Mouse (Mus musculus) layer of hippocampus, postnatal 25 days (tissue): ENCODE measurements around the gene Ccdc170. TPM values are rescaled to one million over a fixed set of nuclear protein-coding genes. Genes with fewer than 3 reads are reported as not detected.
"Not testable (repeated sequence)": the region's sequence is repeated elsewhere in the genome, so short reads cannot be mapped to it uniquely, and the experiment has no call there.

Experiments
- DNase-seq, 2 experiments: peaks; one replicate each; pipeline ENCODE4 v3.0.0; 2022; ENCODE audit warnings: mixed read lengths in 2 of 2, low spot score in 1 of 2; ENCODE audit errors: extremely low spot score in 1 of 2
- total RNA-seq, 2 experiments: library from RNA; stranded (reverse); gene quantifications; 2 replicates each; pipeline ENCODE4 v1.2.3; 2021

Gene Ccdc170
- 1 to 10 TPM in 1 of 2 experiments, under 1 TPM in 1; 0.32 to 1.3 TPM for total RNA-seq

DNA sequence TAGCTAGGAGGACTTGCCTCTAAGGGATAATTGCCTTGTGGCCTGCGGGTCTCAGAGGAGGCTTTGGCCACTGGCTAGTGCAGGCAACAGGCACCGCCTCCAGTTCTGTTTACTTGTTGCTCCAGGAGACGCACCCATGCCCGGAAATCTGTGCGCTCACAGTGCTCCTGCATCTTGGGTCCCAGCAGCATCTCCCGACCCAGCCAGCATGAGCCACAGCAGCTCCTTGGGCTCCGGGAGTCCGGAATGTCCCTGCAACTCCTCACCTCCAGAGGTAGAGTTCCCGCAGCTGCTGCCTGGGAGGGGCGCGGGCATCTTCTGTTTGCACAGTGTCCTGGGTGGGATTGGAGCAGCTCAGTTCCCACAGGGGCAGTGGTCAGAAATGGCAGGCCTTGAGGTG, at the start of gene Ccdc170:
TSS of gene Ccdc170 (plus strand) at position 148 of the 400 bp plus-strand sequence.
- DNase-seq, result no peak

DNA sequence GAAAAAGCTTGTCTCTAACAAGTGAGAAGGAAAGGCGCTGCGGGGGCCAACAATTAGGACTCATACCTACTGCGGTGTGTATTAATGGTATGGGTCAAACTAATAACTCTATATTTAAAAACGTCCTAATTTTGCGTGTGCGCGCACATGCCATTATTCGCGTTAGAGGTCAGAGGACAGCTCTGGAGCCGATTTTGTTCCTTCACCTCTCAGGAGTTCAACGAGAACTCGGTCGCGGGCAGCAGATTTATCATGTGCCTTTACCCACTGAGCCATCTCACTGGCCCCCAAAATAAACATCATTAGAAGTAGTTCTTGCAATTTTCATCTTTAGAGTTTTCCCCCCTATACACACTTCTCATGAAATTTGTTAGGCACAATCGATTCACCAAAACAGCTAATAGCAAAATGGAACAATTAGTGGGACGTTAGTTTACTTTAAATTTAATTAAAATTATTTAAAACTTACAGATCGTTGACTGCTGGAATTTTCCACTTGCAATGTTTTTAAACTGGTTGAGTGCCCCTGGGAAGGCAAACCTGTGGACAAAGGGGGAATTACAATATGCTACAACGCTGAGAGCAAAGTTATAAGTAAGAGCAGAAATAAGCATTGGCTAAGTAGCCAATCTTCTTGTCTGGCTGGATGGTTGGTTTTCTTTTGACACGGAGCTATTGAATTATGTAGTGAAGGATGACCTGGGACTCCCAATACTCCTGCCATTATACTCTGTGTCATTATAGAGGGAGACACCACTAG, 49.1 kb upstream of the Ccdc170 start:
- DNase-seq, result no peak

DNA sequence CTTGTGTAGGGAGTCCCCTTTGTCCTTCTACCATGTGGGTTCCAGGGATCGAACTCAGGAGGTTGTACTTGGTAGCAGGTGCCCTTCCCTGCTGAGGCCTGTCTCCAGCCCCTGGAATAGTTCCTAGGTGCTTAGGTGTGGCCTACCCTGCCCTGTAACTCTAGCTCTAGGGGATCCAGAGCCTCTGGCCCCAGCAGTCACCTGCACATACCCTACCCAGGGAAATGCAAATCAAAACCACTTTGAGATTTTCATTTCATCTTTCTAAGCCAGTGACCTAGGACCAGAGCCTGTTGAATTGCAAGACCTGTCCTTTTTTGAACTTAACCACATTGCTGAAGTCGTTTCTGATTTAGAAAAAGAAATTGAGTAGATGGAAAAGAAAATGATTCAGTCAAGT, 48.4 kb upstream of the Ccdc170 start:
- DNase-seq, result not testable (repeated sequence)

DNA sequence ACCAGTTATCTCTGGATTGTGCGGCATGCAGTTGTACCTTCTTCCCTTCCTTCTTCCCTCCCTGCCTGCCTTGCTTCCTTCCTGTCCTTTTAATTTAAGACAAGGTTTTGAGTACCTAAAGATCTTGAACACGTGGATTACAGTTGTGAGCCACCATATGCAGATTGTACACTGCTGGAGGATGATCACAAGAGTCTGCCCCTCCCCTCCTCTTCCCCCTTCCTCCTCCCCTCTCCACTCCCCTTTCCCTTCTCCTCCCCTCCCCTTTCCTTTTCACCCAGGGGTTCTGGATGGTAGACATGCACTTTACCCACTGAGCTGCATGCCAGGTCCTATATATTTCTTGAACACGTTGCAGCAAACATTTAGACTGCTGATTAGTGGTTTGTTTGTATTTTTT, 46.9 kb upstream of the Ccdc170 start:
- no peak for DNase-seq

DNA sequence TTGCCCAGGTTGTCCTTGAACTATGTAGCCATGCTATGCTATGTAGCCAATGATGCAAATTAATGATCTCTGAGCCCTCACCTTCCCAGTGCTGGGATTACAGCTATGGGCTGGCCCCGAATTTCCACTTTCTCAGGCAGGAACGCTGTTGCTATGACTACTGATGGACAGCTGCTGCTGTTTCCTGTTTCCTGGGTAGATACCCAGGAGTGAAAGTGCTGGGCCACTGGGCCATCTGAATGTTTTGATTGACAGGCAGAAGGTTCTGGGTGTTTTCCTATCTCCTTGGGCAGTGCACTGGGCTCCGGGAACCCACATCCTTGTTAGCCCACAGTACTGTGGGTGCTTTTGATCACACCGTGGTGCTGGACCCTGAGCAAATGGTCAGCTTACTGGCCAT, 25.9 kb upstream of the Ccdc170 start:
- DNase-seq, result no peak

DNA sequence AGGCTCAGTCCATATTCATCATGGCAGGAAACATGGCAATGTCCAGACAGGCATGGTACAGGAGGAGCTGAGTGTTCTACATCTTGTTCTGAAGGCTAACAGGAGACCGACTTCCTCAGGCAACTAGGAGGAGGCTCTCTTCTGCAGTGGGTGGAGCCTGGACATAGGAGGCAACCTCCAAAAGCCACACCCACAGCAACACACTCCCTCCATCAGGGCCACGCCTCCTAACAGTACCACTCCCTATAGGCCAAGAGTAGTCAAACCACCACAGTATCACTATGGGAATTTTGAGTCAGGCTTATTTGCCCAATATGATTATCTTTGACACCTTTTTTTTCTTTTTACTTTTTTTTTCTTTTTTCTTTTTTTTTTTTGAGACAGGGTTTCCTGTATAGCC, 22.1 kb upstream of the Ccdc170 start:
- no peak for DNase-seq

DNA sequence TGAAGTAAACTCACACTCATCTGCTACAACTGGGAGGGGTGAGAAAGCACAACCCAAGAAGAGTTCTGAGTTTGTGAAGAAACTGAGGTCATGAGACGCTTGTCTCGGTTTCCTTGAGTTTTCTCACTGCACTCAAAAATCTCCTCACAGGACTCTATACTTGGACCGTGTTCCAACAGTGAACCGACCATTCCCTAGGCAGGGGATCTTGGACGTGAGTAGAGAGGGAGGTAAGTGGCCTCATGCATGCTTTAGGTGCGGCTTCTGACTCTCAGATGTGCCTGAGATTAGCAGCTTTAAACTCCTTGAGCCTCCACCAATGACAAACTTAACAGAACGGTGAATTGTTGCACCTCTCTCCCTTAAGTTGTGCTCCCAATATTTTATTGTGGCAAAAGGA, 16.5 kb upstream of the Ccdc170 start:
- no peak for DNase-seq

DNA sequence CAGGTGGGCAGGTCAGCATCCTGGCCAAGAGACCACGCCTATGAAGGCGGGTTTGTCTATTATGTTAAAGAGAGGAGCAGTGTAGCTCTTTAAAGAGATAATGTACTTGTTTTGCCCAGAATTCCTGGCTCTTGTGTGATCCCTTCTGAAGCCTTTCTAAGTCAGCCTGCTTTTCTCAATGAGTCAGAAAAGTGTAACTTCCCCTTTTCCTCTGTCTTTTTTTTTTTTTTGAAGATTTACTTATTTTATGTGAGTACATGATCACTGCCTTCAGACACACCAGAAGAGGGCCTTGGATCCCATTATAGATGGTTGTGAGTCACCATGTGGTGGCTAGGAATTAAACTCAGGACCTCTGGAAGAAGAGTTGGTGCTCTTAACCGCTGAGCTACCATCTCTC, 12.9 kb upstream of the Ccdc170 start:
- no peak for DNase-seq

DNA sequence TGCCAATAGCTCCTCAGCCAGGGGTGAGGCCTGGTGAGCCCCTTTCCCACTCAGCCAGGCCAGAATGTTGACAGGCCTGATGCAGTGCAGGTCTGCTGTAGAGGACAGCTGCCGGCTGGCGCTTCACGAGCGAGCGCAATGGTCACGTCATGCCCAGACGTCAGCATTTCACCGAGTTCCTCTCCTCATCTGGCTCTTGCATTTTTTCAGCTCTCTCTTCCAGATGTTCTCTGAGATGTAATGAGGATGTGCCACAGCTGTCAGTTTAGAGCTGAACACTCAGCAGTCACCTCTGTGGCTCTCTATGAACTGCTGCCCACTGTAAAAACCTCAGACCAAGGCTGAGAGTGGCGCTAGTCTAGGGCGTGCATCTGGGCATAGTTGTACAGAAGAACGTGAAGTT, 8.7 kb upstream of the Ccdc170 start:
- DNase-seq, result no peak

DNA sequence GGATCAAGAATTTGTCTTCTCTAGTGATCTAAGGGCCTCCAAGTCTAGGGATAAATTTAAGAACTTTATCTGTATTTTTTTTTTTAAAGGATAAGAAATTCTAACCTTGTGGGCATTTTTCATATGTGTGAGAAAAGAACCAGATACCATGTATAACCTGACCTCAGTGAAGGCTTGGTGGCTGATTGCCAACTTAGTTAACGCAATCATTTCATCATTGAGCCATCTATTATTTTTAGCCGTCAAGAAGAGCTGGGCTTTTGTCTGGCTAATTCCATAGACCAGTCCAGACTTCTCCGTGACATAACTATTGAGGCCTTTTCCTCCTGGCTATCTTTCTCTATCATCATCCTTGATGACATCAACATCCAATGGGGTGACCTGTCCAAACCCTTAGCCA, 6.9 kb upstream of the Ccdc170 start:
- DNase-seq, result no peak

DNA sequence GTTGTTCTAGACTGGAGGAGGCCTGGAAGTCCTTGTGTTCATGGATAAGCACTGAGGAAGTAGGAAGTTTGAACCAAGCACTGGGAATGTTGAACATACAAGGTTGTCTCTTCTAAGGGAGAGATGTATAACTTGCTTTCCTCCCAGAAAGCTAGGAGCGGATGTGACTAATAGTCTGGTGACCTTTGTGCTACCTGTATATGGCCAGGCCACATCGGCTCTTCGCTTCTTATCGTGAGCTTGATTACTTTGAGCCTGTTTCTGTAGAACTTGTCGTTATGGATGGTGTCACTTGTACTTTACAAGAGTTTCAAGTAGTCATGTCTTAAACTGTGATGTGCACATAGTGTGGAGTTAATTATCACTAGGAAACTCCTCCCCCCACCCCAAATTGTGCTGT, 5.7 kb upstream of the Ccdc170 start:
- no peak for DNase-seq

DNA sequence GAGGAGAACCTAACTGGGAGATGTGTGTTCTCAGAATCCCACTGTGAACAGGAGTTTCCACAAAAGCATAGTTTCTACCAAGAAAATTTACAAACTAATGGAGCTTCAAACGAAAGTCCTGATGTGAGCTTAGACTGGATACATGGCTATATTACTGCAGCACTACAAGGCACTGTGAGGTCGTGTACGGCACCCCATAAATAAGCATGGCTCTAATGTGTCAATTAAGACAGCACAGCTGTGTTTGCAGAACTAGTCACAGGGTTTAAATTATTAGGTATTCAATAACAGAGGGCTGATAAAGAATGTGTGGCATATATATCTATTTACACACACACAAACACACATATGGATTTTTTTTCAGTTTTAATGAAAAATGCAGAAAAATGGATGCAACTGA, 1.4 kb upstream of the Ccdc170 start:
- DNase-seq, result no peak

DNA sequence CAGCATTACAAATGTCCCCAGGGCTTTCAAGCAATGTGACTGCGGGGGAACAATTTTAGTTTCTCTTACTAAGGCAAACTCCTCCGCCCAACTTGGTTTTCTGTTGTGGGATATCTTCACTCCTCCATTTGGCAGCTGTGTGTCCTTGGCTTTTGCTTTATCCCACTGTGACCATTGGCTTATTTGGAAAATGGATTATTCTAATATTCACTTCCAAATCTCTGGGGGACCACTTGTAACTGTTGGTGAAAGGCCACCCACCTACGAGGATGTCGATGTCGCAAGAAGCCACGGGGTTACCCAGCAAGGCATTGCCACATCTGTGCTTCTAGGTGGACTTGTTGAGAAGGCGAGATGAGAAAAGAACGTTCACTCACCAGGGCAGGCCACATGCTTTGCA, 607 bp upstream of the Ccdc170 start:
- DNase-seq, result no peak

DNA sequence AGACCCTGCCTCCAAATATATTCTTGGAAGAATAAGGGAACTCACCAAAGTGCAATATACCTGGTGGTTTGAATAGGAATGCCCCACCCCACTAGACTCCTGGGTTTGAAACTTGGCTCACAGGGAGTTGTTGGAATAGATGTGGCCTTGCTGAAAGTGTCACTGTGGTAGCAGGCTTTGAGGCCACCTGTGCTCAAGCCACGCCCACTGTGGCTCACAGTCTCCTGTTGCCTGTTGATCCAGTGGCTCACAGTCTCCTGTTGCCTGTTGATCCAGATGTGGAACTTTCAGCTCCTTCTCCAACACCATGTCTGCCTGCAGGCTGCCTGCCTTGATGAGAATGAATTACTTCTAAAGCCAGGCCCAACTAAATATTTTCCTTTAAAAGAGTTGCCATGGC, 1.5 kb downstream of the Ccdc170 start:
- DNase-seq, result no peak

DNA sequence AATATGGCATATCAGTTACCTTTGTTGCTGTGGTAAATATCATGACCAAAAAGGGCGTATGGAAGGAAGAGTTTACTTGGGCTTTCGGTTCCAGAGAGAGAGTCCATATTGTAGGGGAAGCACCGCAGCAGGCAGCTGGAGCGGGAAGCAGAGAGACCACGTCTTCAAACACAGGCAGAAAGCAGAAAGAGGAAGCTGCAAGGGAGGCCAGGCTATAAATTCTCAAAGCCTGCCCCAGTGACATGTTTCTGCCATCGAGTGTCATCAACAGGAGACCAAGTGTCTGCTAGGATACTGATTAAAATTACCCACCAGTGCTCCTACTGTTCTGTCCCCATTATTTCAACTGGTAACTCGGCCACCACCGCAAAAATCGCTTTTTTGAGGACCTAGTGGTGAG, 2.7 kb downstream of the Ccdc170 start:
- DNase-seq, result no peak

DNA sequence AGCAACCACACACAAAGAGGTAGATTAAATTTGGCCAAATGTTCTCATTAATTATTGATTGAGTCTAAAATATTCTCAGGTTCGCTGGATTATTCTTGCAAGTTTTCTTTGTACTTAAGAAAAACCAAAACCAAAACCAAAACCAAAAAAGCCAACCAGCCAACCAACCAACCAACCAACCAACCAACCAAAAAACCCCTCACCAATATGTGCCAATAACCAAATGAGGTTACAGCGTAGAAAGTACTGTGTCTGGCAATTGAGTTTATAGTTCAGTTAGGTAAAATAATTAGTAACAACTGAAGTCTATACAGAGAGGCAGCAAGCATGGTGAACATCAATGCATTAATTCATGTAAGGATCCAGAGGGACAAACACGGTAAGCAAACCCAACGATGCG, 7.6 kb downstream of the Ccdc170 start:
- DNase-seq, result no peak

DNA sequence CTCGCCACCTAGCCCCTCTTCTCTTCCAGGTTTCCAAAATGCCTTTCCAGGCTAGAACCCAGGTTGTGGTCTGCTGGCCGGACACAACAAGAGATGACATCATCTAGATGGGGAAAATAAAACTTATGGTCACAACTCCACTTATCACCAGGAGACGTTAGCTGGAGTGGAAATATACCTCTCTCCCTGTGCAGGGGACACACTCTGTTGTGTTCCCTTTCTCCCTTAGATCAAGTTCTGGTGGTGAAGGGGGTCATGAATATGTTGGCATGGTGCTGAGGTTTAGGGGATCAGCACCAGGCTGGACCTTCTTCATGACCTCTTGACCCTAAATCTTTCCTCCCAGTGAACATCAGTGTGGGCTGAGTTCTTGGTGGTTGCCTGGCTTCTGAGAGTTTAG, 9.0 kb downstream of the Ccdc170 start:
- DNase-seq, result no peak

DNA sequence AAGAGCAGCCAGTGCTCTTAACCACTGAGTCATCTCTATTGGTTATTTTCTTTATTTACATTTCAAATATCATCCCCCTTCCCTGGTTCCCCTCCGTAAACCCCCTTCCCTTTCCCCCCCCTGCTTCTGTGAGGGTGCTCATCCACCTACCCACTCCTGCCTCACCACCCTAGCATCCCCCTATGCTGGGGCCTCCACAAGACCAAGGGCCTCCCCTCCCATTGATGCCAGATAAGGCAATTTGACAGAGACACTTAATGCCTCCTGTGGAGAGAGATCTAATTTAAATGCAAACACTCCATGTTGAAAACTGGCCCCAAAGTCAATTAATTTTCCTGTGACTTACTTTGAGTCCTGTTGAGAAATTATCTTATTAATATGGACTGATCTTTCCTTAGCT, 9.7 kb downstream of the Ccdc170 start:
- no peak for DNase-seq

DNA sequence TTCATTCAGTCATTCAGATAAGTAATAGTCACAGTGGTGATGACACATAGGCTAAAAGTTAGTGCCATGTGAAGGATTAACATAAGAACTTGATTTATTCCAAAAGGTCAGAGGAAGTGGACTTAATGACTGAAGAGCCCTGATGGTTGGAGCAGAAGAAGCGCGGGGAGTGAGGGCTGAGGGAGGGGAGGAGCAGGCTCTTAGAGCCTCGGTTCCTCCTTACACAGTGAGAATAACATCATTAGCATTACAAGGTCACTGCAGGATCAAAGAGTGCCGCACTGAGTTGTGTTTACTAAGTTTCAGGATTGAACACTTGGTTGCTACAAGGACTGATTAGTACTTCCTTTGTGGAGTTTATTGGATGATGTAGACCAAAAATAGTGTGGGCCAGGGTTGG, 10.6 kb downstream of the Ccdc170 start:
- no peak for DNase-seq

DNA sequence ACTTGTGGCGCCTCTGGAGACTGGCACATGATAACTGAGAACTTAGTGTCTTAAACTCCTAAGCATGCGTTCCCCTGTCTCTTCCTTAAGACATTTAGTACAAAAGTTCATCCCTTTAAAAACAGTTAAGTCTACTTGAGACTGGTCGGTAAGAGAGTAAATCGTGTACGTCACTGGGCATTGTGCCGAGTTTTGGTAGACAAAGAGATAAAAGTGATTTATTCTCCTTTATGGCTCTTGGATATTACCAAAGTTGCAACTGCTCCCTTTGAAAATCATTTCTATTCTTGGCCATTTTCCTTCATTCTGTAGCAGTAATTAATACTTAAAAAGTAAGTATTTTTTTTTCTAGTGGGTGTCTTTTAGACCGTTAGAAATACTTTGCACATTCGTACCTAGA, 20.9 kb downstream of the Ccdc170 start:
- no peak for DNase-seq

DNA sequence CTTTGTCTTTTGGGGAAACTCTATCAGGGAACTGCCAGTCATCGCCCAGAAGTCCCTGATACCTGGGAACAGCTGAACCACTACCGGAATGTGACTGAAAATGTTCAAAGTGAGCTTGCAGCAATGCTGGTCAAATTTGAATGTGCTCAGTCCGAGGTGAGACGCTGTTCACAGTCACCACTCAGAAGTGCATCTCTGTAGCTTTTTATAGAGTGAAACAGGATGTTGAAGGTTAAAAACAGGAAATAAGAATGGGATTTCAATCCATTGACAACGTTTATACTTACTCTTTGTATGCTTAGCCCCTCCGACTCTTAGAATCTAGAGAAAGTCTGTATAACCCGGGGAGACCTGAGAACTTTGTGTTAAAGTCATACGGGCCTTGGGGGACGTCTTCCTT, 30.4 kb downstream of the Ccdc170 start:
- no peak for DNase-seq

DNA sequence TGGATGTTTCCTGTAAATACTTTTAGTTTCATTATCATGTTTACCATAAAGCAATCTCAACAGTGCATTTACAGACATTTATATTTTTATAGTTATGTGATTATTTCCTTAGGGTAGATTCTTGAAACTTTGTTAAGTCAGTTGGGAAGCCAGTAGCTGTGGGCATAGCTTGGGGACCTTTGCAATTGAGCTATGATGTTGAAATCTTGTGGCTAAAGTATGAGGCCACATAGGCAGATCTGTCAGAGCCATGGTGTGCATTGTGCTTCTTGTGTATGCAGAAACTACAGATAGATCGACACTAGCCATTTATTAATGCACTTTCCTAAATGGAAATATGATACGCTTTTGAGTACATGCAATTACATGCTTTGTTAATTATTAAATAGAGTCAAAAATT, 35.3 kb downstream of the Ccdc170 start:
- DNase-seq, result no peak

DNA sequence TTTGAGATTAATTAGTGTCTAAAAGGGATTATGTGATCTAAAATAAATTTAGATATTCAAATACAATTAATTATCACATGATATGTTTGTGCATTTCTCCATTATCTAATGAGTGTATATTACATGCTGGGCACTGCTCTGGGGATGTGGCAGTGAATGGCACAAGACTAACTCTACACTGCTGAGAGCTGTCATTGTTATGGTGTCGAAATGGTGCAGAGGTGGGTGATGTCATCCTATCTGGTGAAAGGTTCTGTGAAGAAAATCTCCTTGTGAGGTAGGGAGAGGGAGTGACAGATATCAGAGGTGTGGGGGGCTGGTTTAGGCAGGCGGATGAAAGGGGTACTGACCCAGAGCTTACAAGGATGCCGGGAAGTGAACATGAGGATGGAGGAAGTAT, 37.3 kb downstream of the Ccdc170 start:
- DNase-seq, result no peak
